Mouse (Mus musculus) right cerebral cortex, postnatal 10 days (tissue): ENCODE data around the gene Ggnbp2.

Experiments
- DNase-seq, 2 experiments: peaks; one replicate each; pipeline ENCODE4 v3.0.0; 2021; ENCODE audit warnings: low spot score in 2 of 2

The Ggnbp2 gene

DNA sequence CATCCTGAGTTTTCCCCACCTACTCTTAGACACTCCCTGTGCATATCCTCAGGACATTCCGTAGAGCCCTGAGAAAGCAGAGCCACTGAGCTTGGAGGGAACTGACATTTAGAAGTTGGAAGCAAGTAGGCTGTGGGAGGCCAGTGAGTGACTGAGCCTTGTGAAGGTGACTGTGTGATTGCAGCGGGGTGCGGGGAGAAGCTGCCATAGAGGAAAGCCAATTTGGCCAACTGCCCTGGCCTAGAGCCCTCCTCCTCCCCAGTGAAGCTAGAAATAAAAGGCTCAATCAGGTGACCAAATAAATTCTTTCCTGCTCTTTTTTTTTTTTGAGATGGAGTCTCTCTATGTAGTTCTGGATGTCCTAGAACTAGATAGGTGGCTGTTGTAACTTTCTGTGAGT lies 44.4 kb downstream of the Ggnbp2 start:
- peak; percentile 61 to 70 for DNase-seq

DNA sequence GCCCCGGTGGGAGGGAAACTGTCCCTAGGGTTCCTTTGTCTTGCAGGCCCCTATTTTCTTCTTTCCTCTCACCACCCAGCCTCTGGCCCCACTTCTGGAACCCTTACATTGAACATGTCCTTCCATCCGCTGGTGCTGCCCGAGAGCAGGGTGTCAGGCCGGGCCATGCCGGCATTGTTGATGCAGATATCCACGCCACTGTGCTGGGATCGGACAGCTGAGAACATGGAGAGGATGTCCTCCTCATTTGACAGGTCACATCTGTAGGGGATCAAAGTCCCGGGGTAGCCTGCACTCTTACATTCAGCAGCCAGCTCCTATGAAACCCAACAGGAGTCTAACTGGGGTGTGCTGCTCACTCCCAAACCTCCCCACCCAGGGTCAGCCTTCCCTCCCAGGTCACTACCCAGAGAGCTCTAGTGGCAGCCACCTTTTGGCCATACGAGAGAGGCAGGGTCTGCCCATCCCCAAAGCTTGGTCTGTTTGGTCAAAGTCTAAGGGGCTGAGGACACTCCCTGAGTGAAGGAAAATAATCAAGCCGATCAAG lies 45.3 kb downstream of the Ggnbp2 start:
- DNase-seq = no peak

DNA sequence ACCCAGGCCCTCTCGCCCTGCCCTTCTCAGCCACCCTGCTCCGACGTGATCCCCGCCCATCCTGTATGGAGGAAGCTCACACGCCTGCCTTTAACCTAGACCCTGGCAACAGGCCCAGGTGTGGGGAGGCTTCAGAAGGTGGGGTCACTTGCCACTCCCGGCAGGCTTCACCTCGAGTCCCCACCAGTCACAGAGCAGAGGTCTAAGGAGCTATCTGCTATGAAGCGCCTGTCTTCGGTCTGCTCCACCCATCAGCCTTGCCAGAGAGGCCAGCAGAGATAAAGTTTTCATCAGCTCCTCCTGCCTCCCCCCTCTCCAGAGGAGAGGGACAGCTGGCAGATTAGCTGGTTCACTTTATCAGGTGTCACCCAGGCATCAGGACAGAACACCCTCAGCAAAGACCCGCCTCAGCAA lies 47.1 kb downstream of the Ggnbp2 start:
- DNase-seq = no peak

DNA sequence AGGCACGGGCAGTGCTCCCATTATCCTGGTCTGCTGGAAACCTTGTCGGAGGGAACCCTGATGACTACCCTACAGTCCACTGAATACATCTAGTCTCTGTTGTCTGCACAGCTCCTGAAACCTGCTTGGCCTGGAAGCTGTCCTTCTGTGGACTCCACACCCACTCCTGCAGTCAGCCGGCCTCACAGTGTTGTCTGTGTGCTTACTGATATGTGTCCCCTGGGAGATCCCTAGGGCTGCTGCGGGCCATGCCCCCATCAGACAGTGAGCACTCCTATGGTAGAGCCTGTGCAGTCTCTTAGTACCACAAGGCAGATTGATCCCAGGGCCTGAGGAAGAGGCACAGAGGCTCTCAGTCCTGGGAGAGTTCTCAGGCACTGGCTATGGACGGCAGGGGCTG lies 48.1 kb downstream of the Ggnbp2 start:
- DNase-seq = no peak

DNA sequence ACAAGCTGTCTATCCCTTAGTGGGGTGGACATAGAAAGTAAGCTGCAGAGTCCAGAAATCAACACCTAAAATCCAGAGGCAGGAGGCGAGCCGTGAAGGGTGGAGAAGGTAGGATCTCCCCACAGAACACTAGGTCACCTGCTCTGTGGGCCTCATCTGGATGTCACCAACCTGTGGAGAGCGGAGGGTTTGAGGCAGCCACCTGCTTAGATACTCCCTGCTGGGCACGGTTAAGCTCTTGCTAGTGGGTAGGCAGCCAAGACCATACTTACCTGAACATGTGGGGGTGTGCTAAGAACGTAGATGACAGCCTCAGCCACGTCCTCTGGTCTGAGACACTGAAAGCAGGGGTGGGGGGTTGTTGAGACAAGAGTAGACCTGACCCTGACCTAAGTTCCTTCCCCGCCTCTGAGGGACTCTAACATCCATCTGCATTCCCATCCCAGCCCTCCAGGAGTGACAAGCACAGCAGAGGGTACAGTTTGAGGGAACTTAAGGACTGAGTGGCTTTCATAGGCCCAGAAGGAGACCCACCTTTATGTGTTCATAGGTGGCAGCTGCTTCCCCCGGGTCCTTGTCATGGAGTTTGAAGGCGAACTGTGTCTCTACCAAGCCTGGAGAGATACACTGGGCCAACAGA lies 49.4 kb downstream of the Ggnbp2 start:
- no peak for DNase-seq

DNA sequence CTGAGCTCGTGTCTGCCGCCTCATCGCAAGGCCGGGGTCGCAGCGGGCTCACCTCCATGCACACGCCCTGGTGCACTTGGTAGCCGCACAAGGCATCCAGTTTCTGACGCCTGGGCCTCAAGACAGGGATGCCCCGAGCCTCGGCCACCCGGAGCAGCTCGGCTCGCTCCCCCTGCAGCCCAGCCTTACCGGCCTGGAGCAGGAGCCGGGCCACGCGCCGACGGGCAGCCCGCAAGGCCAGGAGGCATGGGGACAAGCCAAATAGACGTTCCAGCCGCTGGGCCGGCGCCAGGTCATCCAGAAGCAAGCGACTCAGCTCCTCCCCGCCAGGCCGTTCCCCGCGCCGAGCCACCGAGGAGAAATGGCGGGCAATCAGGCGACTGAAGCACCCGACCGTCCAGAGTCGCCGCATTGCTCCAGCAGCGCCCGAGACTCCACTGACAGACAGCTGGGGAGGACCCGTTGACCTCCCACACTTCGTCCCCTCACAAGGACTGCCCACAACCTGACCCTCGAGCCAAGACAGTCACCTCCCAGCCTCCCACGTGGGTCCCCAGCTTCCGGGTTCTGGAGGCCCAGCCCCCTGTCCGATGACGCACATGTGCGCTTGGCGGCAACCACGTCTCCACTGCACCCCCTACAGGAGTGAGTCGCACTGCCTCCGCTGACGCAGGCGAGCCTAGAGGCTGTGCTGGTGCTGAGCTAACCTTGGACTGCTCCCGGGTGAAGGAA lies 51.5 kb downstream of the Ggnbp2 start, which contains the start of gene Mrm1:
TSS of gene Mrm1 (minus strand) at position 555 of the 732 bp plus-strand sequence.
- DNase-seq = peak; percentile 94

DNA sequence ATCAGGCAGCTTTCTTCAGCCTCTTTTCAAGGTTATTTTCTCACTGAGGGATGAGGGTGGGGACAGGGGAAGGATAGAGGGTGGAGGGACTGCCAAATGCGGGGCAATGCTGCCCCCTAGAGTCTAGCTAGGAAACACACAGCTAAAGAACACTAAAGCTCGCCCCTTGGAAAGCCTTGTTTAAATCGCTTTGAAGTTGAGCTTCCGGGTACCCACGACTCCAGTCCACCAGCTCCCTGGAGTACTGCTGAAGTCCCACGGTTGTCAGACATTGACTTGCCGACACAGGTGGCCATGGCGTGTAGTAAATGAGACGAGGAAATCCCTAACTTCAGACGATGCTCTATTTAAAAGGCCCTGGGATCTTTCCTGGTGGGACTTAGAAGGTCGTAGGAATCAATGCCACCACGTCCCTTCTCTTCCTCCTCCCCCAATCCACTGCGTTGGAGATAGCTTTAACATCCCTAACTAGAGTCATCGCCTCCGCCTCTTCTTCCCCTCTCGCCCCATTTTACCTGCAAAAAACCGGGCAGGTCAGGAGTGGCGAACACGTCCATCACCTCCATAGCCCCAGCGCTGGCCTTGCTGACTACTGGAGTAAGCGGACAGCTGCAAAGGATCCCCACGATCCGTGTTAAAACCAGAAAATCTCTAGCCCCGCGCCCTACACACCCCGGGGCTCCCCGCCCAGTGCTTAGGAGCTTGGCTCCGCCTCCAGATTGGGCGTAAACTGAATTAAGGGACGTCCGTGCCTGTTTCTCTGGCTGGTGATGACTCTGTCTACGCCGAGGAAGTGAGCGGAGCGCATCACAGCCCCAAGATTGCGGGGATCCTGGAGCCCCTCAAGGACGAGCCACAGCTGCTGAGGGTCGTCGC lies 52.3 kb downstream of the Ggnbp2 start:
- peak; percentile 83 to 86 for DNase-seq

DNA sequence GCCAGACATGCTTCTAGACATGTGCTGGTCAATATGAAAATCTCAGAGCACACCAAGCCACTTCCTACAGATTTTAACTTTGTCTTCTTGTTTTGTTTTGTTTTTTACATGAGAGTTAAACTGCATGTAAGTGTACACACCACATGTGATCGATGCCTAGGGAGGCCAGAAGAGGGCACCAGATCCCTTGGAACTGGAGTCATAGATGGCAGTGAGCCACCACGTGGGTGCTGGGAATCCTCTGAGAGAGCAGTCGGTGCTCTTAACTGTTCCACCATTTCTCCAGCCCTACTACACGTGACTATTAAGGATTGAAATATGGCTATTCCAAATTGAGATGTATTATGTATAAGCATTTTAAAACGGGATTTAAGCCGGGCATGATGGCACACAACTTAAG lies 53.3 kb downstream of the Ggnbp2 start:
- DNase-seq = no peak

DNA sequence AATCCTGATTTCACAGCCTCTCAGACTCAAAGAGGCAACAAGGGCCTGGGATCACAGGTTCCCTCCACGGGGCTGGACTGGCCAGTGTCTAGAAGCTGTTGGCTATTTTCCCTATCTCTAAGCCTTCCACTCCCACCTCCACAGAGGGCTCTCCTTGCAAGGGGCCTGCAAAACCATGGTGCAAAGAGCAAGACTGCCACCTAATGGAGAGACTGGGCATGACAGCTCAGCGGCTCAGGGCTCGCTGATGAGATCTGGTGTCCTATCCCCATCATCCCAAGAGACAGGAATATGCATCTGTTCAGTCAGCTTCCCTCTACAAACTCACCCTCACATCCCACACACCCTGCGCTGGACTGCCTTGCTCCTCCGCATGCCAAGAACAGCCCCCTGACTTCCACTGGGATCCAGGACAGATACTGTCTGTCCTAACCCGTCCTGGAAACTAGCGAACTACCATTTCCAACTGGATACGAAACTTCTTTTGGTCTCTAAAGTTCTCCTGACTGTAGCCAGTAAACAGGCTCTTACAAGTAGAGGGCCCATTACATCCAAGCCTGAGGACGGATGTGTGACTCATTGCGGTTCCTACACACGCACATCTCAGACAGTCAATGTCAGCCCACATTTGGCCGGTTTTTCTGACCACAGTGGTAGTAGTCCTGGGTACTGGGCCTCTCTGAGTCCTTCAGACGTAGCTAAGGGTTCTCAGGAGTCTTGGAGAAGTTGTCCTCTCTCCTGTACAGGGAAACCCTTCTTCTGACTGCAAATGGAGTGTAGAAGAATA lies 56.7 kb downstream of the Ggnbp2 start:
- DNase-seq = peak; percentile 69 to 79

DNA sequence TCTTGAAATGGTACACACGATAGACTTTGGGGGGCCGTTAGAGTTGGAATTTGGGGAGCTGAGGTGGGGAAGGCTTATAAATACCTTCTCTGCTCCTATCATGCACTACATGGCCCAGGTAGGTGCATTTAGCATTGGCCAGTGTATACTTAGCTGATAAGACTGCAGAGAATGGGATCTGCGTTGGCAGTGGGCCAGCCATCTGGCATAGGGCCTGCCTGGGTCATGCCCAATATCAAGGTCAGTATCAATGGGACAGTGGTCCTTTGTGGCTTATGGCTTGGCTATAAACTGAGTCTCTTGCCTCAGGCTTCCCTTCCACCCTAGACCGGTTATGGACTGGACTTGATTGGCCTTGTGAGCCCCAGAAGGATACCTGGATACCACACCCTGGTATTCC lies 66.2 kb downstream of the Ggnbp2 start:
- no peak for DNase-seq

DNA sequence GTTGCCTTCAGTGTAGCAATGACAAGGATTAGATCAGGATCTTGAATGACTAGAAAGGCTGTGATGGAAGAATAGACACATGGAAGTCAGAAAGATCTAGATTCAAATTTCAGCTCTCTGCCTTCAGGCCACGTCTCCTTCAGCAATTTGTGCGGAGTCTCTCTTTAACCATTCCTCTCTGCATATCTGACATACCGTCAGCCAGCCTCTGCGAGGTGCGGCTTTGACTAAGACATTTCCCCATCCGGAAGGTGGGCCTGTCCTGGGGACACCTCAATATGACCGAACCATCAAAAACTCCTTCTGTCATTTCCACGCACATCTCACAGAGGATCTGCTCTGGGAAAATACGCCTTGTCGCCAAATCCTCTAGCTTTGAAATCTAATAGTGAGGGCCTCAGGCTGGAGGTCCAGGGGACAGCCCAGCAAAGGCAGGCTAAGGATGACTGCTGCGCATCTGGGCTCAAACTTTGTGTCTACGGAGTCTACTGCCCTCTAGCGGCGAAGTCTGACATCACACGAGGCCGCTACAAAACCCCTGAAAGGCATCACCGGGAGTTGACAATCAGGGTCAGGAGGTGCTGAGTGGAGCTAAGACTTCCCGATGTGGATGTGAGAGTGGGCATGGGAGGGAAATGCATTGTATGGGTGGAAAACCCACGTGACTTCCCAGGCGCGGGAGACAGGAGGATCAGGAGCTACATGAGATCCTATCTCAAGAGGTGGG lies 72.8 kb downstream of the Ggnbp2 start:
- DNase-seq = peak; percentile 59 to 74

DNA sequence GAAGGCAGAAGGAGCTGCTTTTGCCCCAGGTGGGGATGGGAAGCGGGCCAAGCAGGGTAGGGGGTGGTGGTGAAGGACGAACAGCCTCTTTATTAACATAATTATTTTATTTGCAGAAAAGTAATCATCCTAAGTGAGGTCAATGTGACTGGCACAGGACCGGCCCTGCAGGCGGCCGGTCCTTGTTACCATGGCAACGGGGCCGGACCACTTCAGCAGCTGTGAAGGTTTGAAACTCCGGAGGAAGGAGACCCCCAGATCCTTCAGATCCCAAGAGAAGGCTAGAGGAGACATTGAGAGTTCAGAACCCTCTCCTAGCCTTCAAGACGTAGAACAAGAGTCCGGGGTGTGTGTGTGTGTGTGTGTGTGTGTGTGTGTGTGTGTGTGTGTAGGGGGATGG lies 73.6 kb downstream of the Ggnbp2 start:
- no peak for DNase-seq

DNA sequence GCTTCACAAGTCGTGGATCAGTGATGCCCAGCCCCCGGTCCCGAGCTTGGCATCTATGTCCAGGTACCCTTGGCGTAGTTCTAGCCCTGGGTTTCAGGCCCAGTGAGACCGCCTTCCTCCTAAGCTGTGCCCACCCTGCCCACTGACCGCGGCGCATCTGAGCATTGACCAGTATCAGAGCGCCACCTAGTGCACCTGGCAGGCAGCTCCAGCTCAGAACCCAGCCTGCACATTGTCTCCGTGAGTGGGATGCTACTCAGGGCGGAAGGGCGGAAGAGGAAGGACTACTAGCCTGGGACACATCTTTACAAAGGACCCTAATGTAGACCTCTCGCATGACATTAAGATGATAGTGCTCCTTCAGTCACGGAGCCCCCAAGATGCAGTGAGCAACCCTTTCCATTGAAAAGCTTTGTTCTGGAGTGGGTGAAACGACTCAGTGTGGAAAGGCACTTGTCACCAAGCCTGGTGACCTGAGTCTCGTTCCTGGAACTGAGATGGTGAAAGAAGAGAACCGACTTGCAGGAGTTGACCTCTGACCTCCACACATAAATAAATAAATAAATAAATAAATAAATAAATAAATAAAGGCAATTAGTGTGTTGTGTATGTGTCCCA lies 76.0 kb downstream of the Ggnbp2 start:
- peak; percentile 89 to 92 for DNase-seq

DNA sequence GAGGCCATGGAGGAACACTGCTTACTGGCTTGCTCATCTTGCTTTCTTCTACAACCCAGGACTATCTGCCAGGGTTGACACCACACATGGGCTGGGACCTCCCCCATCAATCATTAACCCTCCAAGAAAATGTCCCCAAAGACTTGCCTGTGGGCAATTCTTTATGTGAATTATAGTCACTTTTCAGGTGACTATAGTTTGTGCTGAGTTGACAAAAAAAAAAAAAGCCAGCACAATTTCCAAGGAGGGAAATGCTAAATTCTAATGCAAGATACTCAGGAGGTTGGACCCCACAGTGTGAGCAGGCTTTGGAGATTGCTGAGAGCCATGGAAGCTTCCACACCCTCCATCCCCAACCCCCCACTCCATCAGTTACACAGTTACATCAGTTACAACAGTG lies 77.1 kb downstream of the Ggnbp2 start:
- DNase-seq = no peak

DNA sequence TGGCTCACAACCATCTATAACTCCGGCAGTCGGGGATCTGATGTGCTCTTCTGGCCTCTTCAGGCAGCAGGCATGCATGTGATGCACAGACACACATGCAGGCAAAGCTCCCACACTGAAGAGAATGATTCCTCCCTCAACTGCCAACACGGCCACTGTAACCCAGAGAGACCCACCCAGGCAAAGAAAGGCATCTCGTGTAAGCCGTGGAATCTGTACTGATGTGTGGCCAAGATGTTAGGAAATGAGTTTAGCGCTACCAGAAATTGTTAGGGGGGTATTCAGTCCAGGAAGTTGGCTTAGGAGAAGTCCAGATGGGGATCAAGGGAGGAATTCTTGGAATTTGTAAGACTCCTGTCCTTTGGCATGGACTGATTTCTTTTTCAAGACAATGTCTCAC lies 80.2 kb downstream of the Ggnbp2 start:
- DNase-seq = no peak
